Mouse (Mus musculus): ENCODE measurements around the gene Fbxl8.
A peak's percentile ranks its signal among the peaks of the same experiment; 100 is the strongest.
"Not testable (repeated sequence)": the region's sequence is repeated elsewhere in the genome, so short reads cannot be mapped to it uniquely, and the experiment has no call there.

Fbxl8 gene

DNA sequence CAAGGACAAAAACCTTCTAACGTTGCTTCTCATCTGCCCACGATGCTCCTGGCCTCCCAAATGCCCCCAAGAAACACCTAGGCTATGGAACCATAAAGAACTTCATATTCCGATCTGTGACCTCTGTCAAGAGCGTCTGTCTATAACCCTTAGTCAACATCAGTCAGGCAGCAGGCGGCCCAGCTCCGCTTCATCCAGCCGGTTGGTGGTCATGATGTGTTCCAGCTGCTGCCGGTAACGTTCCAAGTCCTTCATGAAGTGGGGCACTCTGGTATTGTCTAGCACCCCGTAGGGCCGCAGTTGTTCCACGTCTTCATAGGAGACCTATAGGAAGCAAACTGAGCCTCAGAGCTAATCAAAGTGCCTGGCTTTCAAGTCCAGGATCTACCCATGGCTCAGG is 17.4 kb downstream of the Fbxl8 start:
- DNase-seq (ENCODE audit: low spot score in 2 of 2): no peak

DNA sequence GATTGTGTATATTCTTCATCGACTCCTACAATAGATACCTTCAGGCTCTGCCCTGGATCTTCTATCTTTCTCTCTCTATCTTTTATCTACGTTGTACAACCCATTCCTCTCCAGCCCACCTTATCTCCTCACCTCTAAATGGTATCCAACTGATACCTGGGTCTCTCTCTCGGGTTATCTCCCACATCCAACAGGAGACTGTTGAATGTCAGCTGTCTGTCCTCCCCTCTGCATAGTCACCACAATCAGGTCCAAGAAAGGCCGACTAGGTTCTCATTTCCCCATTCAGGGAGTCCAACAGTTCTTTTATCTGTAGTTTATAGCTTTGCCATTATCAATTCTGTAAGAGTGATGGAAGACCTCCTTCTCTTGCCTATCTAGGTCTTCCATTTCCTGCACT is 17.8 kb downstream of the Fbxl8 start:
- DNase-seq (ENCODE audit: low spot score in 2 of 2): no peak

DNA sequence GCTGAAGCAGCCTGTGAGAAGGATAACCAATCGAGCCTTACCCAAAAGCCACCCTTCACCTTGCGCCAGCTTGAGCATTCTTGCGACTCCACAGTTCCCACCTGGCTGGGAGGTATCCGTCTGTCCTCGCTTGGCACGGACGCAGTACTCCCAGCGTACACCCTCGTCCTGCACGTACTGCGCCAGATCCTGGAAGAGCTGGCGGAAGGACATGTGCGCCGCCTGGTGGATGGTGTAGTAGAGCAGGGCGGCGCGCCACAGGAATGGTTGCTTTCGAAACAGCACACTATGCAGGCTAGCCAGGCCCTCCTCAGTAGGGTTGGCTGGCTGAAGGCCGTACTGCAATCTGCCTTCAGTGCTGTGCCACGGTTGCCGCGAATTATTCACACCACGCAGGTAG is 18.6 kb downstream of the Fbxl8 start:
- no peak for DNase-seq (ENCODE audit: low spot score in 2 of 2)

- DNase-seq (ENCODE audit: low spot score in 2 of 2): no peak
These were observed 21.1 kb downstream of the Fbxl8 start for GRCm38 (mm10) chr8:105285514-105285913.

GRCm38 (mm10) chr8:105286907-105287306 is 22.5 kb downstream of the Fbxl8 start:
- DNase-seq (ENCODE audit: low spot score in 2 of 2): no peak

- no peak for DNase-seq (ENCODE audit: low spot score in 2 of 2)
These were observed 23.8 kb downstream of the Fbxl8 start for GRCm38 (mm10) chr8:105288231-105288630.

DNA sequence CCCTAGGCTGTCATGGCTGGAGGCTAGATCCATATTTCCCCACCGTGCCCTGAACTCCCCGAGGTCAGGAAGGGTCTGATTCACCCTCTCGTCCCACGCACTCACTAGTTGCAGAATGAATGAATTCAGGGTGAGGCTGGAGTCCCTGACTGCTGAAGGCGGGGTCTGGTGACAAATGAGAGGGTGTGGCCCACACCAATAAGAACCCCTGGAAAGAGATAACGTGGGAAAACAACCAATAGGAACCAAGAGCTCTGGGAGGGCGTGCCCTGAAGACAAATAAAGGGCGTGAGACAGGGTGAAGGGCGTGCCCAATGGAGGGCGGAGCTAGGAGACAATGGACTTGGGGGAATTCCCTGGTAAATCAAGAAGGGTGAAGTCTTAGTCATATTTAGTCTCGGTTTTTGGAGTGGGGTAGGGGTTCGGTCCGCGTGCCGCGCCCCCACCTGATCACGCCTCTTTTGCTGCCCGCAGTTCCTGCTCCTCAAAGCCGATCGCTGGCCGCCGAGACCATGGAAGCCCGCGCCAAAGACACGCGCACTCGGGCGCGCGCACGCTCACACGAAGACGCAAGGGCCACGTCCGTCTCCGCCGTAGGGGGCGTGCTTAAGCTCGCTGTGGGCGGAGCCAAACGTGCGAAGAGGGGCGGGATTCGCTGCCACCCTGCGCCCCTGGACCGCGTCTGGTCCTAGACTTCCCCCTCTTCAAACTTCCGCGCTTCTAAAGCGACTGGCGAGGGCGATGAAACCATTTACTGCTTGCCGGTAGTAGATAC is 24.7 kb downstream of the Fbxl8 start:
- DNase-seq (ENCODE audit: low spot score in 2 of 2): peak; percentile 91 to 96

GRCm38 (mm10) chr8:105289805-105290460 is 25.5 kb downstream of the Fbxl8 start, which contains the start of gene 4931428F04Rik:
4931428F04Rik (minus strand) TSS chr8:105289864.
- DNase-seq (ENCODE audit: low spot score in 2 of 2): no peak

GRCm38 (mm10) chr8:105290554-105291314 is 26.3 kb downstream of the Fbxl8 start:
- peak in 1 of 2 experiments; percentile 83 for DNase-seq (ENCODE audit: low spot score in 2 of 2)

- DNase-seq (ENCODE audit: low spot score in 2 of 2): not testable (repeated sequence)
These were observed 26.9 kb downstream of the Fbxl8 start for GRCm38 (mm10) chr8:105291364-105291763.

DNA sequence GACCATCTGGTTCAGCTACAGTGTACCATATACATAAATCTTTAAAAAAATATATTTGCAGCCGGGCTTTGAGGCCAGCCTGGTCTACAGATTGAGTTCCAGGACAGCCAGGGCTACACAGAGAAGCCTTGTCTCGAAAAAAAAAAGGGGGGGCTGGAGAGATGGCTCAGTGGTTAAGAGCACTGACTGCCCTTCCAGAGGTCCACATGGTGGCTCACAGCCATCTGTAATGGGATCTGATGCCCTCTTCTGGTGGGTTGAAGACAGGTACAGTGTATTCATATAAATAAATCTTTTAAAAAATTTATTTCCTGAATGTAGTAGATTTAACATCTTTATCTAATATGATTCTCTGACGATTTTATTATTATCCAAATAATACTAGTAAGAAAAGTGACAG is 27.4 kb downstream of the Fbxl8 start:
- not testable (repeated sequence) for DNase-seq (ENCODE audit: low spot score in 2 of 2)

DNA sequence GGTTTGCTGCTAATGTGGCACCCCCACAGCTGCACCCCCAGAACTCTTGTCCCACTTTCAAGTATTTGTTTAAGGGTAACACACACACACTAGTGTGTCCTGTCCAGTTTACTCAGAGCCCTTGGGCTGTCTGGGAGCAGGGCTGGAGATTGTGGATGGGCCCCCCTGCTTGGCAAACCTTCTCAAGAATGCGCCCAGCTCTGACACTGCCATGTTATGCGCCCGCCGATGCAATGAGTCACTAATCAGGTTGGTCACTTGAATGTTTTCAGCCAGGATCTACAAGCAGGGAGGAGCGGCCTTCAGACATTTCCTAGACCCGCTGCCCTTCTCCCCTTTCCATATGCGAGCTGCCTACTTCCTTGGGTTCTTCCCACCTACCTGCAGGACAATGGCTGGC is 28.0 kb downstream of the Fbxl8 start:
- no peak for DNase-seq (ENCODE audit: low spot score in 2 of 2)

DNA sequence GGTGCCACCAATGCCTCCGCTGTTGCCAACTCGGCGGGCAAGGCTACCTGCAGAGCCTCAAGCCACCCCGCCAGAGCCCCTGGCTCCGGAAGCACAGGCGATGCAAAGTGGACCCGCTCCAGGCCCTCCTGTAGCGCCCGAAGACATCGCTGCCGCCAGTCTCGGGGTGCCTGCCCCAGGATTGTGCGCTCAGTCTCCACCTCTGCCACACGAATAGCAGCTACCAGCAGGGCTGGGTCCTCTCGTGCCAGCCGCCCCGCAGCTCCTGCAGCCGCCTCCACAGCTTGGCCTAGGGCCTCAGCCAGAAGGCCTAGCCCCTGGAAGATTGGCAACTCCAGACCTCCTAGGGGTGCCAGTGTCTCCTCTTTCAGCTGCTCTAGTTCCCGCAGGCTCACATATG is 29.0 kb downstream of the Fbxl8 start:
- DNase-seq (ENCODE audit: low spot score in 2 of 2): no peak

DNA sequence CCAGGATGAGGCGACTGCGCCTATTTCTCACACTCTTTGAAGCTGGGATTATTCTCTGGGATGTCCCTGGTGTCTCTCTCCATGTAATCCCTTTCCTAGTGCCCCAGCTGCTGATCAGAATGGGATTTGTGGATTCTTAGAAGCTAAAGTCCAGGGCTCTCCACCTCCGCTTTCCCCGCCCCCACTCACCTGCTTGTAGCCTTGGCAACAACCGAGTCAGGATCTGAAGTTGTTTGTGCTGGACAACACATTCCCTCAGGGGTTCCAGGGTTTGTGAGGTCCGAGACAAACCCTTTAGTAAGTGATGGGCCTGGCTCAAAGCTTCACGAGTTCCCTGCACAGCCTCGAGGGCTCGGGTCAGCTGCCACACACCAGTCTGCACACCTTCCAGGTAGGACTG is 30.3 kb downstream of the Fbxl8 start:
- DNase-seq (ENCODE audit: low spot score in 2 of 2): no peak

GRCm38 (mm10) chr8:105295256-105295655 is 30.8 kb downstream of the Fbxl8 start:
- no peak for DNase-seq (ENCODE audit: low spot score in 2 of 2)

DNA sequence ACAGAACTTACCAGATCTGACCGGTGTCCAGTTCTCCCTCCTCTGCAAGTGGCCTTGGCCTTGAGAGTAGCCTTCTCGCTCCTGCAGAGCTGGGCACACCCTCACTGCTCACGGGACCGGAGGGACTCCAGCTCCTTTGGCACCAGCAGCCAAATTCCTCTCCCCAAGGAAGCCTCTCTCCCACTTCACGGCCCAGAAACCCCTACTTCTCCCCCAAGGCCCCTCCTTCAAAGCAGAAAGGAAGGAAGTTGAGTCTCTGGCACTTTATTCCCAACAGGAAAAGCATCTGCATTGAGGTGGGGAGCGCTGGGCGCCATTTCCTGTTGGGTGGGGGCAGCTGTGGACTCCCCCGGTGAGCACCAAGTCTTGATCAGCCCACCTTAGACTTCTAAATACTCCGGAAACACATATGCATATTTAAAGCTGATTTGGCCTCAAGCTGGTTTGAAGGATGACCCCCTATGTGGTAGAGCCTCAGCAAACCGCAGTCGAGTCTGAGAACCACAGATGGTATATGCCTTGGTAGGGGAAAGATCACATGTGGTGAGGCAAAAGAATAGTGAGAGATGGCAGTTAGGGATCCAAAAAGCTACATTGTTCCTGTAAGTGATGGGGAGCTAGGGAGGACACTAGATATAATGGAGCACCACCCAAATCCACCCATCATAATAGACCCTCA is 31.6 kb downstream of the Fbxl8 start, which contains the start of gene Exoc3l:
Exoc3l (minus strand) TSS at position 207 of the 679 bp plus-strand sequence.
- DNase-seq (ENCODE audit: low spot score in 2 of 2): no peak

DNA sequence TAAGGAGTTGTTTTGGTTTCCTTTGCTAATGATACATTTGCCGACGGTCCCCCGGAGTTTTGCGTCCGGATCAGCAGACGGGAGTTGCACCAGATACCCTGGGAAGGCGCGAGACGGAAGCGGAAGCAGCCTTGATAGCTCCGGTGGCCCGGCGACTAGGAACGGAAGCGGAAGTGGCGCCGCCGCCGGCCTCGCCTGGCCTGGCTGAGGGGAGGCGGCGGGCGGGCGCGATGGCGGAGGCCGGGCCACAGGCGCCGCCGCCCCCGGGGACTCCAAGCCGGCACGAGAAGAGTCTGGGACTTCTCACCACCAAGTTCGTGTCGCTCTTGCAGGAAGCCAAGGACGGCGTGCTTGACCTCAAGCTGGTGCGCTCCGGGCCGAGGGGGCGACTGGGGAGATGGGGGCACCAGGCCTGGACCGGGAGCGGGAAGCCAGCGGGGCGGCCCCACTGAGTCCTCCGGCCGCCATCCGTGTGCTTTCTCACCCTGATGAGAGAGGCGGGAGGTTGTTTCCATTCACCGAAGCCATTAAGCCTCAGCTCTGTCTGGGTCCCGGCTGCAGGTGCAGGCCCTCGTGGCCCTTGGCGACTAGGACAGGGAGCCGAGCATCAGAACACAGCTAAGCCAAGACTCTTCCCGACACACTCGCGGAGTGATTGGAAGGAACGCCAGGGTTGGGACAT is 33.2 kb downstream of the Fbxl8 start, which contains the start of gene E2f4:
E2f4 (plus strand) TSS at position 153 of the 682 bp plus-strand sequence.
- DNase-seq (ENCODE audit: low spot score in 2 of 2): peak; percentile 78 to 92

- DNase-seq (ENCODE audit: low spot score in 2 of 2): no peak
These were observed 34.2 kb downstream of the Fbxl8 start for GRCm38 (mm10) chr8:105298351-105299252.

DNA sequence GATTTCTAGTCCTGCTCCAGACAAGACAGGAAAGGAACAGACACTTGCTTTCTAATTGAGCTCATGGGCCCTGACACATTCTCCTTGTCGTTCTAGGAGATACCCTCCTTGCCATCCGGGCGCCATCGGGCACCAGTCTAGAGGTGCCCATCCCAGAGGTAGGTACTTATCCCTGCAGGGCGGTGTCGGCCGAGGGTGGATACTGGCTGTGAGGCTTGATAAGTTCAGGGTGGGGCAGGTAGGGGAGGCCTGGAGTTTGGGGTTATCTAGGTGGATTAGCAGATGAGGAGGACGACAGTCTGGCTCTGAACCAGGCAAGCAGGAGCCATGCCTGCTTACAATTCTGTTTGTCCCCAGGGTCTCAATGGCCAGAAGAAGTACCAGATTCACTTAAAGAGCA is 35.5 kb downstream of the Fbxl8 start:
- DNase-seq (ENCODE audit: low spot score in 2 of 2): no peak

- no peak for DNase-seq (ENCODE audit: low spot score in 2 of 2)
These were observed 38.9 kb downstream of the Fbxl8 start for GRCm38 (mm10) chr8:105303396-105303795.
